Mouse (Mus musculus): ENCODE results near the gene Kyat3. TPM values are rescaled to one million over a fixed set of nuclear protein-coding genes. Genes with fewer than 3 reads are reported as not detected.

Kyat3 gene
- total RNA-seq, 4 experiments from 2014 or later: 7.4 to 11.1 (median 10.6) TPM

GRCm38 (mm10) chr3:142745076-142745475, 44.2 kb downstream of the Kyat3 start:
- DNase-seq (ENCODE audit: low spot score in 2 of 2): no peak

DNA sequence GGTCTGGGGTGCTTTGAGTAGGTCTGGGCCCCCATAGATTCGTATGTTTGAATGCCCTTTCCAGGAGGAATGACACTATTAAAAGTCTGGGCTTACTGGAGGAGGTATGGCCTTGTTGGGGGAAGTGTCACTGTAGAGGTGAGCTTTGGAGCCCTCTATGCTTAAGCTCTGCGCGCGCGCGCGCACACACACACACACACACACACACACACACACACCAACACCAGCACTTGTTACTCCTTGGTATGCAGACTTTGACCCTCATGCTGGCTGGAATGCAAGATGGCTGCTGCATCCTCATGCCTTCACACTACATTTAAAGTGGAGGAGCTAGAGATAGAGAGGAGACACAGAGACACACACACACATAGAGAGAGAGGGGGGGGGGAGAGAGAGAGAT, 46.8 kb downstream of the Kyat3 start:
- no peak for DNase-seq (ENCODE audit: low spot score in 2 of 2)

DNA sequence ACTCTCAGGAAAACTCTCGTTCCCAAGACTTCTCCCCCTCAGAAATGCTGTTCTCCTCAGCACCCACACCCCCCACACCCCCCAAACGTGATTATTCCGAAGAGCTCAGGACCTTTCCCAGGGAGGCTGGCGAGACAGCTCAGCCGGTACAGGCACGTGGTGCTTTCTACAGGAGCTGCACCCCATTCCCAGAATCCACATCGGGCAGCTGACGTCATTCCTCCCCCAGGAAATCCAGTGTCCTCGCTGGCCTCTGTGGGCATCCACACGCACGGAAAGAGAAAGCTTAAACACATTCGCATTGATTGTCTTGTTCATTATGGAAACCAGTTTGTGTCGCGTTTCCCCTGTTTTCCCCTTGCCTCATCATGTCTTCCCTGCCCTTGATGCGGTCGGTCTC, 48.3 kb downstream of the Kyat3 start:
- no peak for DNase-seq (ENCODE audit: low spot score in 2 of 2)

GRCm38 (mm10) chr3:142755132-142755867, 54.4 kb downstream of the Kyat3 start:
- DNase-seq (ENCODE audit: low spot score in 2 of 2): no peak

DNA sequence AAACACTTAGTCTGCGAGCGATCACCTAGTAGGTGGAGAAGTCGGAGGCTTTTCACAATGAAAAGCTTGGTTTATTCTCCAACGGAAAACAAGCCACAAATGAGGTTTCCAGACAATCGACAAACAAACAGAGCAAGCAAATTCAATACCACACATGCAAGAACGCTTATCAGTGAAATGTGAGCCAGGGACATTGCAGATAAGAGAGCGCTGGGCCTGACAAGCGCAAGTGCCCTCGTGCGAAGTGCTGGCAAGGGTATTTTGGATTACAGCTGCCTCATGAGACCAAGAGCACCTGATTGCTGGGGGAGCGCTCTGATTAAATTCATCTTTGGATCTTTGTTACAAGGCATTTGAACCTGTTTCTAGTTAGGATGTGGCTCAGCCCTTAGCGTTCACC, 57.0 kb downstream of the Kyat3 start:
- no peak for DNase-seq (ENCODE audit: low spot score in 2 of 2)

- DNase-seq (ENCODE audit: low spot score in 2 of 2): no peak
Observed at GRCm38 (mm10) chr3:142758593-142758992, 57.7 kb downstream of the Kyat3 start.

GRCm38 (mm10) chr3:142760356-142760755, 59.5 kb downstream of the Kyat3 start:
- DNase-seq (ENCODE audit: low spot score in 2 of 2): no peak

- DNase-seq (ENCODE audit: low spot score in 2 of 2): peak; percentile 73 to 82
Observed at GRCm38 (mm10) chr3:142764995-142765777, 64.3 kb downstream of the Kyat3 start, which contains the start of gene Gtf2b. Gene Gtf2b (plus strand): TSS chr3:142765045.

GRCm38 (mm10) chr3:142765778-142766165, 64.9 kb downstream of the Kyat3 start:
- no peak for DNase-seq (ENCODE audit: low spot score in 2 of 2)

DNA sequence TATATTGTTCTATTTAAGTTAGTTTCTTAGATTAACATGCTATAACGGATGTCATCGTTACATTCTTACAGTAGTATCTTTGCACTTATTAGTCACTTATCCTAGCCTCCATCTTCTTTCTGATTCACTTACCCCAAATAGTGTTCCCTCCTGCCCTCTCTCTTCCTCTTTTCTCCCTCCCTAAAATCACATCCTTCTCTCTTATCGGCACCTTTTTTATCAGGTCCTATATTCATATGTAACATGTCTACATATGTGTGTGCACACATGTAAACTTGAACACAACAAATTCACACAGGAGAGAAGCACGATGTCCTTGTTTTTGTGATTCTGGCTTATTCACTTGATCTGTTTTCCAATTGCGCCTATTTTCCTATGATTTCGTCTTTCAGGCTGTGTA, 67.6 kb downstream of the Kyat3 start:
- DNase-seq (ENCODE audit: low spot score in 2 of 2): no peak

GRCm38 (mm10) chr3:142770518-142770917, 69.7 kb downstream of the Kyat3 start:
- no peak for DNase-seq (ENCODE audit: low spot score in 2 of 2)

- no peak for DNase-seq (ENCODE audit: low spot score in 2 of 2)
Observed at GRCm38 (mm10) chr3:142773538-142774191, 72.8 kb downstream of the Kyat3 start.

GRCm38 (mm10) chr3:142777227-142777626, 76.4 kb downstream of the Kyat3 start:
- DNase-seq (ENCODE audit: low spot score in 2 of 2): no peak

GRCm38 (mm10) chr3:142786423-142787072, 85.7 kb downstream of the Kyat3 start:
- DNase-seq (ENCODE audit: low spot score in 2 of 2): no peak

DNA sequence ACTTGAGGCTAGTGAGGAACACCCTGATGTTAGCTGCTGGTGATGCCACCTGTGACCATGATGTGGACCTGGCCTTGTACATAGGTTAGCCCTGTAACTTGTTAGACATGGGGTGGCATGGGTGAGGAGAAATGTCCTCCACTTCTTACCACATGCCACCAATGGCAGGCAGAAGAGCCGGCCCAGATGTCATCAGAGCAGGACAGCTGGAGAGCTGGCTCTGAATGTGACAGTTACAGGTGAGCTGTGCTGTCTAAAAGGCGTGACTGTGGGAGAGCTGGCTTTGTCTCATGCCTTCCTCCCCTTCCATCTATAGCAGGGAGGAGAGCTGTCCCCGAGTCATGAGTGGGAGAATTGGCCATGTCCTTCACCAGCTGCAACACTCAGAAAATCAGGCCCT, 94.7 kb downstream of the Kyat3 start:
- DNase-seq (ENCODE audit: low spot score in 2 of 2): no peak

Other genes with a start within 250 kb of the Kyat3 start
- gene Gbp5, start 207.1 kb upstream of the Kyat3 start, total RNA-seq (2022): 1 to 10 TPM; 1.7 to 3.7 (median 2.1) TPM
- 1 to 10 TPM; 3.0 to 7.7 (median 5.5) TPM for gene Gbp7, start 170.7 kb upstream of the Kyat3 start, total RNA-seq (2022)
- gene Gbp3, start 141.0 kb upstream of the Kyat3 start, total RNA-seq (2022): 1 to 10 TPM; 2.2 to 3.3 (median 2.6) TPM
- gene Gbp2b, start 106.2 kb upstream of the Kyat3 start, total RNA-seq (2022): not detected
- 1 to 10 TPM; 2.1 to 3.7 (median 2.8) TPM for gene Gbp2, start 80.4 kb upstream of the Kyat3 start, total RNA-seq (2022)
- 10 to 100 TPM; 12.9 to 14.9 (median 13.2) TPM for gene Gtf2b, start 64.0 kb downstream of the Kyat3 start, total RNA-seq (2022)
- 10 to 100 TPM; 46.9 to 58.3 (median 49.8) TPM for gene Pkn2, start 181.0 kb downstream of the Kyat3 start, total RNA-seq (2022)

Measured in gastrocnemius, adult 8-10 months (tissue).